ENCODE assay signal across 12 mouse cellular contexts in the genomic region with DNA sequence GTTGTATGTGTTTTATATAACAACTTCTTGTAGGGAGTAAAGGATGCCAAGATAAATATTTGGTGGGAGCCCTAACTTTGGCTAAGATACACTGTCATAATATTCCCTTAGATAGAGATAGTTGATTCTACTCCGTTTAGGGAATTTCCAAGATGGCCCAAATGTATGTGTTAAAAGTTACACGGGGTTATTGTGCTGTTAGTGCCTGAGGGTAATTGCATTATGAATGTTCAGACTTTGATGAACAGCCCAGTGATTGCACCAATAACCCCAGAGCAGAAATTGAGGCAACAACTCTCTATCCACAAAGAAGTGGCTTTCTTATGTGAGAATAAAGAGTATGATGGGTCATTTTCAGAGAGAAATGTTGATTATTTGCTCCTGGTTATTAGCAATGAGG.
"Had no signal": no experiment of that assay in that cellular context is flagged by ENCODE, and none has a peak within 500 bp of the region (broad histone marks: within the 10 kb centered on the region; RNA-seq: fewer than 3 reads in every experiment).

No protein-coding gene starts in this region.

- DNase-seq: retina, postnatal 1 day; right cerebral cortex, adult 18-20 months; right cerebral cortex, postnatal 14 days; right cerebral cortex, postnatal 25 days; right cerebral cortex, postnatal 4 days; spleen, adult 18-20 months; thymus, adult 18-20 months; thymus, adult 2 months; thymus, postnatal 14 days; thymus, postnatal 25 days; thymus, postnatal 36 days; thymus, postnatal 4 days had no signal
